Mouse (Mus musculus): ENCODE data around the gene 4931414P19Rik.

DNA sequence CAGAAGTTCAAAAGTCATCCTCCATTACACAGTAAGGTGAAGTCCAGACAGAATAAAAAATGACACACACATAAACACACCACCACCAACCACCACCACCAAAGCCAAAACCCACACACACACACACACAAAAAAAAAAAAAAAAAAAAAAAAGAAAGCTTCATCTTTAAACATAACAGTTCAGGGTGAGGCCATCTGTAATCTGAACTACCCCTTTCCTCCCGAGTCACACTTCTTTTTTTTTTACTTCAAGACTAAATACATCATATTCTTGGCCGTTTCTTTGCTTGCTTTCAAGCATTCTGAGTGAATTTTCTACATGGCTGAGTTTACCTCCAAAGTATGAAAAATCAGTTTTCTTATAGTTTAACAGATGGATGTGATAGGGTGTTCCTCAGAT is 4.2 kb downstream of the 4931414P19Rik start:
- no peak for TF ChIP-seq CTCF (IDR thresholded peaks at IDR 0.05; ENCODE audit: control insufficient read depth, insufficient read depth, low read length)
- no peak for TF ChIP-seq POLR2A (IDR thresholded peaks at IDR 0.05; ENCODE audit: borderline replicate concordance, control insufficient read depth, low read depth, low read length)
